Mouse (Mus musculus): ENCODE measurements at regions not wholly inside any gene's neighbourhood (a gene's known extent, or its start where the extent isn't known, plus 50 kb on each side); places are given as distances from the start of the nearest gene placed in this dataset.
"Not testable (repeated sequence)": the region's sequence is repeated elsewhere in the genome, so short reads cannot be mapped to it uniquely, and the experiment has no call there.

GRCm38 (mm10) chr11:40510325-40511239 is 184.4 kb downstream of the Mat2b start:
- no peak for DNase-seq

- DNase-seq: no peak
Observed at GRCm38 (mm10) chr11:40491599-40491998, 203.4 kb downstream of the Mat2b start.

GRCm38 (mm10) chr11:40478171-40478570 is 216.8 kb downstream of the Mat2b start:
- not testable (repeated sequence) for DNase-seq

GRCm38 (mm10) chr11:40477294-40477693 is 217.7 kb downstream of the Mat2b start:
- no peak for DNase-seq

- DNase-seq: peak; percentile 9 to 28
Observed at GRCm38 (mm10) chr11:40469080-40469705, 225.8 kb downstream of the Mat2b start.

- no peak for DNase-seq
Observed at GRCm38 (mm10) chr11:40456571-40456970, 238.4 kb downstream of the Mat2b start.

GRCm38 (mm10) chr11:40454994-40455393 is 240.0 kb downstream of the Mat2b start:
- DNase-seq: not testable (repeated sequence)

- no peak for DNase-seq
Observed at GRCm38 (mm10) chr11:40446846-40447245, 248.2 kb downstream of the Mat2b start.

GRCm38 (mm10) chr11:40434002-40434401 is 261.0 kb downstream of the Mat2b start:
- no peak for DNase-seq

- DNase-seq: no peak
Observed at GRCm38 (mm10) chr11:40428858-40429257, 266.1 kb downstream of the Mat2b start.

- DNase-seq: no peak
Observed at GRCm38 (mm10) chr11:40424316-40424715, 270.7 kb downstream of the Mat2b start.

GRCm38 (mm10) chr11:40407571-40407970 is 287.4 kb downstream of the Mat2b start:
- DNase-seq: no peak

GRCm38 (mm10) chr11:40402249-40402648 is 292.8 kb downstream of the Mat2b start:
- DNase-seq: no peak

GRCm38 (mm10) chr11:40397453-40398104 is 297.4 kb downstream of the Mat2b start:
- DNase-seq: no peak

- peak in 1 of 2 experiments; percentile 2 for DNase-seq
Observed at GRCm38 (mm10) chr11:40395331-40395730, 299.7 kb downstream of the Mat2b start.

- peak in 1 of 2 experiments; percentile 1 for DNase-seq
Observed at GRCm38 (mm10) chr11:40394864-40395266, 300.1 kb downstream of the Mat2b start.

GRCm38 (mm10) chr11:40394283-40394758 is 300.7 kb downstream of the Mat2b start:
- DNase-seq: no peak

GRCm38 (mm10) chr11:40380696-40381095 is 314.3 kb downstream of the Mat2b start:
- DNase-seq: no peak

- no peak for DNase-seq
Observed at GRCm38 (mm10) chr11:40371696-40372095, 323.3 kb downstream of the Mat2b start.

GRCm38 (mm10) chr11:40366573-40366972 is 328.4 kb downstream of the Mat2b start:
- no peak for DNase-seq

- DNase-seq: no peak
Observed at GRCm38 (mm10) chr11:40362530-40363185, 332.3 kb downstream of the Mat2b start.

Data from cerebellum, postnatal 25 days (tissue).